Mouse (Mus musculus) CH12.LX (cell line): Measurements from ENCODE around the gene Srgap2. TPM values are rescaled to one million over a fixed set of nuclear protein-coding genes. Genes with fewer than 3 reads are reported as not detected.

Source experiments
- DNase-seq: peaks from one replicate; pipeline ENCODE4 v3.0.0-alpha.2; 2013; ENCODE audit errors: extremely low read depth
- H3K27ac ChIP-seq: 2 replicates; pipeline ENCODE4 v1.5.1; 2012; ENCODE audit warnings: low read depth, mild to moderate bottlenecking, control low read depth, moderate library complexity; ENCODE audit not compliant: insufficient read depth
- H3K27me3 ChIP-seq: replicated peaks from 2 replicates; pipeline ENCODE3; 2012; ENCODE audit warnings: inconsistent platforms
- H3K36me3 ChIP-seq, 2 experiments: replicated peaks in 1 of 2; 2 replicates each; pipeline versions ENCODE3 to v1.6.1; 2012; ENCODE audit warnings: inconsistent platforms in 1 of 2, low read length in 1 of 2, mild to moderate bottlenecking in 1 of 2, mixed read lengths in 1 of 2, moderate library complexity in 1 of 2; ENCODE audit not compliant: control insufficient read depth in 1 of 2, insufficient read depth in 1 of 2
- H3K4me1 ChIP-seq, 2 experiments: 2 replicates each; pipeline ENCODE4 v1.6.1; 2012; ENCODE audit warnings: inconsistent platforms in 1 of 2, moderate library complexity in 1 of 2; ENCODE audit not compliant: insufficient read depth in 2 of 2, control insufficient read depth in 1 of 2
- H3K4me2 ChIP-seq: 2 replicates; pipeline ENCODE4 v1.6.1; 2012; ENCODE audit warnings: low read depth, mild to moderate bottlenecking, control low read depth; ENCODE audit not compliant: poor library complexity, insufficient read depth, severe bottlenecking
- H3K4me3 ChIP-seq, 3 experiments: fragments of 150-350 bp in 1 of 3; sonication (generic) in 1 of 3; replicated peaks in 1 of 3; 2 replicates each; pipeline versions ENCODE3 to v1.5.1; 2011 to 2012; ENCODE audit warnings: low read depth in 2 of 3, low read length in 2 of 3, mild to moderate bottlenecking in 2 of 3, moderate library complexity in 2 of 3, control low read depth in 1 of 3, improper control_type of control experiment in 1 of 3, inconsistent platforms in 1 of 3, mixed read lengths in 1 of 3; ENCODE audit not compliant: poor library complexity in 1 of 3
- H3K79me2 ChIP-seq: replicated peaks from 2 replicates; pipeline ENCODE4 v1.6.1; 2012; ENCODE audit warnings: mild to moderate bottlenecking, moderate library complexity; ENCODE audit not compliant: control insufficient read depth, poor library complexity, insufficient read depth, severe bottlenecking; ENCODE audit errors: extremely low read depth
- H3K9ac ChIP-seq: 2 replicates; pipeline ENCODE4 v1.6.1; 2012; ENCODE audit warnings: low read depth, mild to moderate bottlenecking, control low read depth, moderate library complexity; ENCODE audit not compliant: insufficient read depth
- H3K9me3 ChIP-seq: replicated peaks from 2 replicates; pipeline ENCODE3; 2012; ENCODE audit warnings: low read length, inconsistent platforms, mixed read lengths
- BHLHE40 ChIP-seq: IDR thresholded peaks from 2 replicates; pipeline ENCODE4 v1.6.1; 2011; ENCODE audit warnings: mild to moderate bottlenecking, low read depth, low read length, improper control_type of control experiment
- CHD1 ChIP-seq: IDR thresholded peaks from 2 replicates; pipeline ENCODE4 v1.6.1; 2012; ENCODE audit warnings: low read depth, low read length, improper control_type of control experiment, inconsistent platforms
- CHD2 ChIP-seq: IDR thresholded peaks from 2 replicates; pipeline ENCODE4 v1.6.1; 2011; ENCODE audit warnings: low read length, improper control_type of control experiment
- CTCF ChIP-seq, 2 experiments: IDR thresholded peaks in 1 of 2; conservative IDR thresholded peaks in 1 of 2; 2 replicates each; pipeline ENCODE4 v1.5.1; 2011 to 2012; ENCODE audit warnings: low read depth in 2 of 2, low read length in 2 of 2, improper control_type of control experiment in 1 of 2, inconsistent platforms in 1 of 2, mild to moderate bottlenecking in 1 of 2, moderate library complexity in 1 of 2
- E2F4 ChIP-seq: IDR thresholded peaks from 2 replicates; pipeline ENCODE4 v1.6.1; 2011; ENCODE audit warnings: low read depth, low read length, improper control_type of control experiment; ENCODE audit not compliant: insufficient replicate concordance
- ELF1 ChIP-seq: IDR thresholded peaks from 2 replicates; pipeline ENCODE4 v1.6.1; 2014; ENCODE audit warnings: low read depth, mild to moderate bottlenecking, inconsistent platforms, low read length, improper control_type of control experiment
- EP300 ChIP-seq: IDR thresholded peaks from 2 replicates; pipeline ENCODE4 v1.6.1; 2011; ENCODE audit warnings: low read length, improper control_type of control experiment
- ETS1 ChIP-seq: conservative IDR thresholded peaks from 2 replicates; pipeline ENCODE4 v1.6.1; 2012; ENCODE audit warnings: low read depth, mild to moderate bottlenecking, inconsistent platforms, low read length, improper control_type of control experiment, moderate library complexity
- GABPA ChIP-seq: IDR thresholded peaks from 2 replicates; pipeline ENCODE4 v1.6.1; 2012; ENCODE audit warnings: low read depth, low read length, improper control_type of control experiment, inconsistent platforms; ENCODE audit not compliant: insufficient replicate concordance
- JUN ChIP-seq: IDR thresholded peaks from 2 replicates; pipeline ENCODE4 v1.6.1; 2011; ENCODE audit warnings: low read depth, mild to moderate bottlenecking, low read length, improper control_type of control experiment, moderate library complexity; ENCODE audit not compliant: insufficient read depth
- JUND ChIP-seq: conservative IDR thresholded peaks from 2 replicates; pipeline ENCODE4 v1.6.1; 2011; ENCODE audit warnings: low read depth, low read length, improper control_type of control experiment
- KAT2A ChIP-seq: IDR thresholded peaks from 2 replicates; pipeline ENCODE4 v1.6.1; 2012; ENCODE audit warnings: low read length, improper control_type of control experiment, inconsistent platforms; ENCODE audit not compliant: insufficient replicate concordance
- MAFK ChIP-seq: IDR thresholded peaks from 2 replicates; pipeline ENCODE4 v1.6.1; 2011; ENCODE audit warnings: low read length, improper control_type of control experiment; ENCODE audit not compliant: insufficient replicate concordance
- MAX ChIP-seq: IDR thresholded peaks from 2 replicates; pipeline ENCODE4 v1.6.1; 2011; ENCODE audit warnings: low read length, improper control_type of control experiment
- MAZ ChIP-seq: IDR thresholded peaks from 2 replicates; pipeline ENCODE4 v1.6.1; 2012; ENCODE audit warnings: low read depth, mild to moderate bottlenecking, inconsistent platforms, low read length, improper control_type of control experiment, moderate library complexity
- NRF1 ChIP-seq: IDR thresholded peaks from 2 replicates; pipeline ENCODE4 v1.6.1; 2014; ENCODE audit warnings: low read depth, mild to moderate bottlenecking, inconsistent platforms, low read length, improper control_type of control experiment, moderate library complexity
- POLR2A ChIP-seq: IDR thresholded peaks from 2 replicates; pipeline ENCODE4 v1.6.1; 2011; ENCODE audit warnings: low read depth, mild to moderate bottlenecking, improper control_type of control experiment, low read length
- POLR2AphosphoS2 ChIP-seq: IDR thresholded peaks from 2 replicates; pipeline ENCODE4 v1.6.1; 2011; ENCODE audit warnings: low read depth, low read length, improper control_type of control experiment
- RAD21 ChIP-seq: IDR thresholded peaks from 2 replicates; pipeline ENCODE4 v1.6.1; 2011; ENCODE audit warnings: low read depth, mild to moderate bottlenecking, low read length, improper control_type of control experiment, moderate library complexity
- SMC3 ChIP-seq: IDR thresholded peaks from 2 replicates; pipeline ENCODE4 v1.6.1; 2011; ENCODE audit warnings: low read depth, low read length, improper control_type of control experiment
- TCF12 ChIP-seq: IDR thresholded peaks from 2 replicates; pipeline ENCODE4 v1.6.1; 2014; ENCODE audit warnings: low read depth, mild to moderate bottlenecking, inconsistent platforms, low read length, improper control_type of control experiment
- USF2 ChIP-seq: conservative IDR thresholded peaks from 2 replicates; pipeline ENCODE4 v1.6.1; 2011; ENCODE audit warnings: low read depth, low read length, improper control_type of control experiment
- ZC3H11A ChIP-seq: IDR thresholded peaks from 2 replicates; pipeline ENCODE4 v1.6.1; 2012; ENCODE audit warnings: low read depth, mild to moderate bottlenecking, inconsistent platforms, low read length, improper control_type of control experiment
- ZKSCAN1 ChIP-seq: IDR thresholded peaks from 2 replicates; pipeline ENCODE4 v1.6.1; 2012; ENCODE audit warnings: low read depth, inconsistent platforms, low read length, improper control_type of control experiment, borderline replicate concordance
- ZMIZ1 ChIP-seq: IDR thresholded peaks from 2 replicates; pipeline ENCODE4 v1.6.1; 2012; ENCODE audit warnings: low read depth, mild to moderate bottlenecking, inconsistent platforms, low read length, improper control_type of control experiment
- dilution Hi-C: fragments of 300-500 bp; cut with MboI; formaldehyde crosslinking; loops from 2 replicates; pipeline ENCODE4 v1.14.3; 2020; ENCODE audit warnings: low sequenced_read_pairs; ENCODE audit not compliant: extremely low pct_unique_long_range_greater_than_20kb, extremely low pct_ligation_motif_present
- in situ Hi-C: fragments of 300-500 bp; cut with MboI; formaldehyde crosslinking; loops from 3 replicates; pipeline ENCODE4 v1.14.3; 2019; ENCODE audit warnings: low sequenced_read_pairs, low pct_ligation_motif_present, low pct_unique_long_range_greater_than_20kb, mixed read lengths
- polyA plus RNA-seq: library from polyadenylated mRNA; unstranded; fragments of >175 nt; gene quantifications from 2 replicates; pipeline ENCODE4 v1.2.1, GENCODE M21; 2012; ENCODE audit warnings: low read depth; ENCODE audit not compliant: insufficient read length
- total RNA-seq, 2 experiments: library from RNA; depleted of rRNA; stranded (reverse); fragments of 300-350 nt in 1 of 2; fragments of >200 nt in 1 of 2; gene quantifications; 2 replicates each; pipeline ENCODE4 v1.2.3; 2012 to 2014

Gene Srgap2
- total and polyA plus RNA-seq, 3 experiments, result 9.7 to 28.1 (median 26.8) TPM

- Histone ChIP-seq H3K27ac (no peak overlapping the region), H3K27me3 (no peaks in the 10 kb centered on the region), H3K4me1 (no peaks in the 10 kb centered on the region; a peak in 1 of 4 replicates), H3K4me2 (no peak overlapping the region), H3K4me3 (no peak overlapping the region), H3K36me3 (peaks cover 0 to 4% of the 10 kb centered on the region in 2 experiments), H3K9me3 (no peaks in the 10 kb centered on the region), H3K9ac (no peak overlapping the region), H3K79me2 (no peaks in the 10 kb centered on the region)
- no peak for DNase-seq
- dilution Hi-C loops (no loop called here), in situ Hi-C loops (no loop called here)
- no peak for TF ChIP-seq CHD2
- TF ChIP-seq, all 38 proteins: peak for 0
These were observed 109.9 kb downstream of the Srgap2 start for GRCm38 (mm10) chr1:131417059-131417750.

GRCm38 (mm10) chr1:131403567-131403966 is 123.6 kb downstream of the Srgap2 start:
- dilution Hi-C loops, result no loop called here
- no peak overlapping the region for H3K9ac ChIP-seq
- TF ChIP-seq ZC3H11A (no peak), BHLHE40 (no peak), CTCF (conservative IDR thresholded peaks at IDR 0.05 in 1 of 2, IDR thresholded peaks at IDR 0.05 in 1 of 2; ENCODE audit: low read depth in 2 of 2, low read length in 2 of 2) (no peak), E2F4 (no peak), POLR2AphosphoS2 (no peak), ETS1 (no peak), POLR2A (no peak), MAFK (no peak), TCF12 (no peak), MAX (no peak), GABPA (no peak), CHD2 (no peak)
- H3K27me3 ChIP-seq, result no peaks in the 10 kb centered on the region
- no peaks in the 10 kb centered on the region for H3K9me3 ChIP-seq
- H3K27ac ChIP-seq, result no peak overlapping the region
- H3K36me3 ChIP-seq, result peaks cover 0 to 13% of the 10 kb centered on the region in 2 experiments
- H3K4me1 ChIP-seq, result no peaks in the 10 kb centered on the region
- in situ Hi-C loops, result no loop called here
- no peaks in the 10 kb centered on the region for H3K79me2 ChIP-seq
- no peak overlapping the region for H3K4me2 ChIP-seq
- DNase-seq, result no peak
- no peak overlapping the region for H3K4me3 ChIP-seq

GRCm38 (mm10) chr1:131400844-131401243 is 126.3 kb downstream of the Srgap2 start:
- no peak for DNase-seq
- in situ Hi-C loops (no loop called here), dilution Hi-C loops (no loop called here)
- no peak overlapping the region for H3K9ac ChIP-seq
- no peaks in the 10 kb centered on the region for H3K79me2 ChIP-seq
- H3K36me3 ChIP-seq, result peaks cover 0 to 15% of the 10 kb centered on the region in 2 experiments
- H3K9me3 ChIP-seq, result no peaks in the 10 kb centered on the region
- H3K4me3 ChIP-seq, result no peak overlapping the region
- no peak overlapping the region for H3K4me2 ChIP-seq
- TF ChIP-seq TCF12 (no peak), POLR2A (no peak), USF2 (no peak), KAT2A (no peak), JUND (no peak), SMC3 (no peak), MAZ (no peak), ELF1 (no peak), ZKSCAN1 (no peak), ZMIZ1 (no peak), ZC3H11A (no peak), POLR2AphosphoS2 (no peak), NRF1 (no peak), CHD2 (no peak), GABPA (no peak), RAD21 (no peak), JUN (no peak), E2F4 (no peak), CHD1 (no peak), EP300 (no peak)
- H3K27ac ChIP-seq, result no peak overlapping the region
- H3K27me3 ChIP-seq, result no peaks in the 10 kb centered on the region
- no peaks in the 10 kb centered on the region for H3K4me1 ChIP-seq
